Mouse (Mus musculus) regulatory T cell (primary cell): ENCODE results near the gene Dnaja3.

ENCODE experiments used
- in situ Hi-C: fragments of 300-600 bp; cut with MboI, MseI; formaldehyde crosslinking; loops from one replicate; pipeline ENCODE4 v1.15.1; 2025; ENCODE audit warnings: high pct_unique_total_duplicates

Gene Dnaja3

DNA sequence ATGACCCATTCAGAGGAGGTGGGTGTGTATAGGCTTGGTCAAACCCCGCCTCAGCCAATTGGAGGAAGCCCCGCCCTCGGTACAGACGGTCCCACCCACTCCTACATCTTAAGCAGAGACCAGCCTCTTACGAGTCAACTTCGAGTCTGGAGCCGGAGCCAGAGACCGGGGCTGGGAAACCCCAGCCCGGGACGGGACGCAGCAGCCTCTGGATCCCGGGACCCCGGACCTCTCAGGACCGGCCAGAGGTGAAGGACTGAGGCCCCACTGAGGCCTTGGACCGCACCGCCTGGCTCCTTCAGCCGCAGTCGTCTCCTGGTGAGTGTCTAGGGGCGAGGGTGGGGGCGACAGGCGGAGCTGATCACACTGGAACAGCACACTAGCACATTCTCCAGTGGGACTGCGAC lies at the start of gene Dnaja3, which contains the start of gene Vasn:
Gene Dnaja3, plus strand, starts transcription at position 159 of the 407 bp plus-strand sequence.
Gene Vasn, plus strand, starts transcription at position 111 of the 407 bp plus-strand sequence.
- in situ Hi-C loops = no loop called here

DNA sequence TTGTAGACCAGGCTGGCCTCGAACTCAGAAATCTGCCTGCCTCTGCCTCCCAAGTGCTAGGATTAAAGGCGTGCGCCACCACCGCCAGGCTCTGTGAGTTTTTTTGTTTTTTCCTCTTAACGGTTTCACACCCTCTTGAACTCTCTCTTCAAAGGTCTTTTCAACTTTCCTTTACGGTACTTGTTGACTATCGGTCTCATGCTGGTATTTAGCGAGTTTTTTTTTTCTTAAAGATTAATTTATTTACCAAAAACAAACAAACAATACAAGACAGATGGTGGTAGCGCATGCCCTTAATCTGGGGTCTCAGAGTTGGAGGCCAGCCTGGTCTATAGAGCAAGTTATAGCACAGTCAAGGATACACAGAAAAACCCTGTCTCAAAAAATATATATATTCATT lies 49.6 kb upstream of the Dnaja3 start:
- in situ Hi-C loops = no loop called here

DNA sequence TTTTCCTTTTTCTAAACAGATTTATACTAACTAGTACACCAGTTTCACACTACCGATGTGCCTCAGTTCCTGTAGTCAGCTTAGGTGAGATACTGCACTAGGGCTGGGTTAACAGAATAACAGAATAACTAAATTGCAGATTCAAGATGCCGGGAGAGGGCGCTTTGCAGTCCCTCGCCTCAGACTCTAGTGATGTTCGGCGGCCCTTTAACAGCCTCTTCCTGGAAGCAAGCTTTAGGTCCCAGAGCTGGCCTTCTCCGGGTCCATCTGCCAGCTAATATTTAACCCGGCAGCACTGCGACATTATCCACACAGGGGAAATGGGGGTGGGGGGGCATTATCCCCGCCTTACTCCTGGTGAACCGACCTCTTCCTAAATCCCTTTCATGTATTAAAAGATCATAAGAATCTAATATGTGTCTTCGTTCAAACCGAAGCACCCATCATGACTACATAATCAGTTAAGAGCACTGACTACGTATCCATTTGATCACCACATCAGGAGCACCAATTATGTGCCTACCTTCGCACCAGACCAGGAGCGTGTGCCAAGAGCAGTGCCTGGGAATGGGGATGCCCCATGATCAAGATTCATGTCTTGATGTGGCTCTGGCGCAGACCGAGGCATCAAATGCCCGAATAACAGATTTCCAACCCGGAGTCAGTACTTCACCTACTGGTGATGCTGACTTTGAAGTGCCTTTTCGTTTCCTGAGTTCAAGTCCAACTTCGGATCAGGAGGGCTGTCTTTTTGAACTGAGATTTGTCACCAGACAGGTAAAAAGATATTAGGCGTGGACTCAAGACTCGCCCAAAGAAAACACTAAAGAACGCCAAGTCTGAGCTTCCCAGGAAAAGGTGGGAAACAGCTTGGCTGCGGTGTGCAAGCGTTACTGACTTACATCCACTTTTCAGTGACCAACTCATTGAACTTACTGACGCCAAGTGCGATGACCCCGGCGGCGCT lies 46.6 kb upstream of the Dnaja3 start:
- in situ Hi-C loops = no loop called here

DNA sequence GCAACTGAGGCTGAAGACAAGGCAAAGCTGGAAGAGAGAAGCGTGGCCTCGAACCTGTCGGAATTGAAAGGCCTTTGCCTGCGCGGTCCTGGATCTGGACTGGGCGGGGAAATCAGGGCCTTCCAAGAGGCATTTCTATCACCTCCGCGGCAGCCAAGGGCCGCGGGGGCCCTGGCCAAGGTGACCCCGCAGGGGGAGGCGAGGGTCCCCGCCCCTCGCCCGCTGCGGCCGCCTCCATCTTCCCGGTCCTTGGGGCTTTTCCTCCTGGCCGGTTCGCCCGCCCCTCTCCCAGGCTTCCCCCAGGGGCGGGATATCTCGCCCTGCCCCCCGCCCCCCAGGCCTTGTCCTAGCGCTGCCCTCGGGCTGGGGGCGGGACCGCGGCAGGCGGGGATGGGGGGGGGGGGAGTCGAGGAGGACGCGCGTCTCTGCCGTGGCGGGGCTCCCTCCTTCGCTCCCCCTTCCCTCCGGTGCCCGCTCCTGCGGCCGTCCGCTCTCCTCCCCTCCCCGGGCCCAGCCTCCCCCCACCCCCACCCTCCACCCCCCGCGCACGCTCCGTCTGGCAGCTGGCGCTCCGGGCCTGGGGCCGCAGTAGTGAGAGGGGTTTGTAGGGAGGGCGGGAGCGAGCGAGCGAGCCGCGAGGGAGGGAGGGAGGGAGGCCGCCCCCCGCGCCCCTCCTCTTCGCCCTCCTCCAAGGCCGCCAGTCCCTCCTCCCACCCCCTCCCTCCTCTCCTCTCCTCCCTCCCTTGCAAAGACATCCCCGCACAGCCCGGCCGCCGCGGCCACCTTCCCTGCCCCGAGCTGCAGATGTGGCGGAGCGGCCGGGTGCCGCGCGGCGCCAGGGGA lies 45.6 kb upstream of the Dnaja3 start, which contains the start of gene Glis2:
Gene Glis2, plus strand, starts transcription at position 743 of the 843 bp plus-strand sequence.
- in situ Hi-C loops = no loop called here

DNA sequence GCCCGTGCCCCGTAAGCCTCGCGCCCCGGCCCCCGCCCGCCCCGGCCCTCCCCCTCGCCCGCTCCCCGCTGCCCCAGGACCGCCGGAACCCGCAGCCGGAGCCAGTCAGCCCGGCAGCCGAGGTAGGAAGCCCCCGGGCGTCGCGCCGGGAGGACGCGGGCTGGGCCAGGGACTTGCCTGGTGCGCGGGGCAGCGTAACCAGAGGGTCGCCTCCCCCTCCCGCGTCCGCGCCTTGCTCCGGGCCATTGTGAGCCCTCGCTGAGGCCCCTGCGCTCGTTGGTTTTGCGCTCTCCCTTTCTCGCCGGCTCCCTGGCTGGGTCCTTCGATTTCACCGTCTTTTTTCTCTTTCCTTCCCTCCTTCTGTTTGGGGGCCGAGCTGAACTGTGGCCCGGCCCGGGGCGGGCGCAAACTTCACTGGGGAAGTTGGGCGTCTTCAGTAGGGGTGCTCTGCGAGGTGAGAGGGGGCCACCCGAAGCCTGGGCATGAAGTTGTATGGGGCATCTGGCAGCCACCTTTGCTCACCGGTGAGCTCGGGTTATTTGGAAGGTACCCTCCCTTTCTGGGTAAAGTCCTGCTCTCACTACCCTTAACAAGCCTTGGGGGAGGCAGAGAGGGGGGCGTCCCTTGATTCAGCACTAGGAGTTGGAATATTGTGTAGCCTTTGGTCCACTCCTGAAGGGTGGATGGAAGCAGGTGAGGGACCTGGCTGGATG lies 44.8 kb upstream of the Dnaja3 start:
- in situ Hi-C loops = no loop called here

DNA sequence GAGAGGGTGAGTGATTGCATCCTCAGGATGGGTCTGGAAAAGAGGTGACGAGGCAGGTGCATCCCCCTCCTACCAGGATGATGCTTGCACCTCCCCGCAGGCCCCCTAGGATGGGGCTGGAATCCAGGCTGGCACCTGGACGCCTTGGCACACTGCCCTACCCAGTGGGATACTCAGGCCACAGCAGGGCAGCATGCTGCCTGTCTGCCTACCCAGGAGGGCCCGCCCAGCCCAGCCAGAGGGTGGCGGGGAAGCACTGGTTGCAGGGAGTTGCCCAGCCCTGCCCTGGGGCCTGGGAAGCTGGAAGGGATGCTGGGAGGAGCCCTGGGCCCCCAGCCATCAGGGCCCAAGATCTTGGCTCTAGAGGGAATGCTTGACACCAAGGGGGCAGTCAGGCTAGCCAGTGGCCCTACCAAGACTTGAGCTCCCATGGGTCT lies 44.2 kb upstream of the Dnaja3 start:
- in situ Hi-C loops = no loop called here

DNA sequence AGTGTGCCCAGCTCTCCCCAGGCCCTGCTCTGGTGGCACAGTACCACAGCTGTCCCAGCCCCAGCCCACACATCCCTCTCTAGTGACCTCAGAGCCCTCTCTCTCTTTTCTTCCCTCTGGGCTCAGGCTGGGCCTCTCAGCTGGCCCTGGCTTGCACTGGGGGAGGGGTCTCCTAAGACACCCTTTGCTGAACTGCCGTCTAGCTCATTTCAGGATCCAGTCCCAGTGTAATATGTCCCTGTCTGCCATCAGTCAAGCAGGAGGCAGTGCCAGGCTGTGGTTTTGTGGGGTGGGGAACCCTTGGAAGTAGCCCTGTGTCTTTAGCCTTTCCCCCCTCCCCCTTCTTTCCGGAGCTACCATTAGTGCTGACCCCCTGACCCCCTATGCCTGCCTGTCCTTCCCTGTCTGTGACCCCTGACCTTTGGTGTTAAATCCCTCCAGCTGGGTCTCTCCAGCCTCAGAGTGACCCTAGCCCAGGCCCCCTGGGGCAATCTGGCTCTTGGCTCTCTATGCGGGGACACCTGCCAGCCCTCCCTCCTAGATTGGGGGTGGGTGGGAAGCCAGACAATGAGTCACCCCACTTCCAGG lies 43.6 kb upstream of the Dnaja3 start:
- in situ Hi-C loops = no loop called here

DNA sequence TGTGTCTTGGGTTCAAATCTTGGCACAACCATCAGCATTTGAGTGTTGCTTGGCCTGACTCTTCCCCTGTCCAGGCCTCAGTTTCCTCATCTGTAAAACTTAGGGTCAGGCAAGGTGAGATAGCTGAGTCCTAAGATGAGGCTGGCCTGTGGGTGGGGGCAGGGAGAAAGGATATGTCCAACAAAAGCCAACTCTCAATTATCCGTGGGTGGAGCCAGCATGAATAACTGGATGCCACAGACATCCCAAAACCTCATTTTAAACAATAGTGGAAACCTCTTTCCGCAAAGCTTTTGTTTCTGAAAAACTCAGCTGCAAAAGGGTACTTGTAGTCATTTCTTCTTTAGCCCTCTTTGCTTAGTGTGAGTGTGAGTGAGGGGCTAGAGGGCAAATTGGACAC lies 43.0 kb upstream of the Dnaja3 start:
- in situ Hi-C loops = no loop called here

DNA sequence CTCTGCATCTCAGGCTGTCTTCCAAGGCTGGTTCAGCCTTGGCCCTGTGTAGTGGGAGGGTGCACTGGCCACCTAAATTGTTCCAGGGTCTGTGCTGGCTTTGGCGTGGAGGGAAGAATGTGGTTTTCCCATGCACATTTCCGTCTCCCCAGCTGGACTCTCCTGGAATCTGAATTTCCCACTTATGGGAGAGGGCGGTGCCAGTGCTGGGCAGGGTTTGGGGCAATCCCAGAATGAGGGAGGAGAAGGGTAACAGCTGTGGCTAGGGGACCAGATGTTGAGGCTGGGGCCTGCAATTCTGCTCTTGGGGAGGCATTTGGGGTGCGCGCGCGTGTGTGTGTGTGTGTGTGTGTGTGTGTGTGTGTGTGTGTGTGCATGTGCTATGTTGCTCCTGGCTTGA lies 42.5 kb upstream of the Dnaja3 start:
- in situ Hi-C loops = no loop called here

DNA sequence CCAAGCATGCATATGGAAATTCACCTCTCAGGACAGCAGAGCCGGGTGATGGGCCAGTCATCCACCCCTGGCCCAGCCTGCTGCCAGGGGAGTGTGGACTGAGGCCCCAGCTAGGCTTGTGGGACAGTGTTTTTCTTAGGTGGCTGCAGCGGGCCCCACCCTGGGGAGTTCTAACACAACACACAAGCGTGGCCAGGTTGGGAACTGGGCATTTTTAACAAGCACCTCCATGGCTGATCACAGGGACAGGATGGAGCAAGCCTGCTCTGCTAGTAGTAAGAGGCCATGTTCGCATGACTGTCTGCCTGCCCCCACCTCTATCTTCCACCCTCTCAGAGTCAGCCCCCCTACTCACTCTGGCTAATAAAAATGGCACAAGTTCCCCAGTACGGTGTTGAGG lies 41.7 kb upstream of the Dnaja3 start:
- in situ Hi-C loops = no loop called here

DNA sequence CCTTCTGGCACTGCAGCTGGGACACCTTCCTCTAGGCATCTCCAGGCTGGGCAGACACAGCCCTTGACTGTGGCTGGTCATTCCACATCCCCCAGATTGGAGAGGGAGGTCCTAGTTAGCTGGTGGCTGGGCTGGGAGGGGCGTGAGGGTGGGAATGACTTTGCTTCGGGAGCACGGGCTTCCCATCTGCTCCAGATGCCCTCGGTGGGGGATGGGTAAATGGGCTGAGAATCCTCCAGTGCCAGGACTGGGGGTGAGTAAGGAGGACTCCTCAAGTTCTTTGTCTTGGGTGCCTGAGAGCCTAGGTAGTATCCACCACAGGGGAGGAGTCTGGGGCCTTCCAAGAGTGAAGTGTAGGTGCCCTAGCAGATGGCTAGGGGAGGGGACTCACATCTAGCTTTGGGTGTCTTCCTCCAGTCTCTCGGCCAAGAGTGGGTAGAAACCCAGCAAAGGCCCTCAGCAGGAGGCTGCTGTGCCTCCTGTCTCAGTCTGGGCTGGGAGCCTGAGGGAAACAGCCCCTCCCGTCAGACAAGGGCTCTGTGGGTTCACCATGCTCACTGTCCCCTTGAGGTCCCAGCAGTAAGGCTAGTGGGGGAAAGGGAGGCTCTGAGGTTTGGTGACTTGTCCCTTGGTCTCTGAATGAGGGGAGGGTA lies 40.8 kb upstream of the Dnaja3 start:
- in situ Hi-C loops = no loop called here

DNA sequence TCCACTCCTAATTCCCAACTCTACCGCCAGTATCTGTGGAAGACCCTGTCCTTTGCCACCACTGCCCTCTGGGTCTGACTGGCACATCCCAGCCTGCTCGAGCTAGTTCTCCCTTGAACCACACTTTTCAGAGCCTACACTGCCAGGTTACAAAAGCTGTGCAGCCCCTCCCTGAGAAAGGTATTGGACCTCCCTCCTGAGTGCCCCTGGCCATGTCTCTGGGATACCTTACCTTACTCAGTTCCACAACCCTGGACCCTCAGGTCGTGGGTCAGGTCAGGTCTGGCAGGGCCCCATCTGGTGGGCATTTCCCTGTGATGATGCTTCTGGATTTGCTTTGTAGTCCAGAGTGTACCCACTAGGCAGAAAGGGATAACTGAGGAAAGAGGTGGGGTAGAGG lies 40.2 kb upstream of the Dnaja3 start:
- in situ Hi-C loops = no loop called here

DNA sequence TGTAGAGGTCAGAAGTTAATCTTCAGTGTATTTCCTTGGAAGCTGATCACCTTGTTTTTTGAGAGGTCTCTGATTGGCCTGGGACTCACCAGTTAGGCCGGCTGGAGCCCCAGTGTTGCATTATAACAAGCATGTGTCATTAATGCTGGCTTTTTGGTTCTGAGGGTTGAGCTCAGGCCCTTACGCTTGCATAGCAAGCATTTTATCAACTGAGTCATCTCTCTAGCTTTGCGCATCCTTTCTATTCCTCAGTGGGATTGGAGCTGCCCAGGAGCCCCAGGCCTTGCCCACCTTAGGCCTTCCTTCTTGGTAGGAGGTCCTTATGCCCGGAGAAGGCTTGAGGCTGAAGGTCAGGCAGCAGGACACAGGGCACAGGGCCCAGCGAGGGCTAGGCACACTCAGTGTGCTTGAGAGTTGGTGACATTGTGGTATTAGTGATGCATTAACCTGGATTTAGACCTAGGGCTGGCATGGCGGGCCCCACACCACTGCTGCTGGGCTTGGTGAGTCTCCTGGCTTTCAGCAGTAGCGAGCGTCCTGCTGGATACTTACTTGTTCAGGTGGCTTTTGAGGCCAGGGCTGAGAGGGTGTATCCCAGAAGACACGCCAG lies 39.0 kb upstream of the Dnaja3 start:
- in situ Hi-C loops = no loop called here

DNA sequence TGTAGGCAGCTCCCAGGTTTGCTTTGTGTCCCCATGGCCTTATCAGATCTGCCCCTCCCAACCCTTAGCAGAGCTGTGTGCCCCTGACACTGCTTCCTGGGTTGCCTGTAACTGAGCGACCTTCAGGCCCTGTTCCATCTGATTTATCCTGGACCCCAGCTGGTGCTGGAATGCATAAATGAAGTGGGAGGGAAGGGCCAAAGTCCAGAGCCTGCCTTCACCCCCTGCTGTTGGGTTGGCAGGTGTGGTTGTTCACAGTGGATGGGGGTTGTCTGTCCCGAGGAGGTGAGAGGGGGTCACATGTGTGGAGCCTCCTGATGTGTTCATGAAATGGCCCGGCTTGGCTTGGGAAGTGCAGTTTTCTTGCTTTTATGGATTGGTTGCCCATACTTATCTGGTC lies 37.6 kb upstream of the Dnaja3 start:
- in situ Hi-C loops = no loop called here

DNA sequence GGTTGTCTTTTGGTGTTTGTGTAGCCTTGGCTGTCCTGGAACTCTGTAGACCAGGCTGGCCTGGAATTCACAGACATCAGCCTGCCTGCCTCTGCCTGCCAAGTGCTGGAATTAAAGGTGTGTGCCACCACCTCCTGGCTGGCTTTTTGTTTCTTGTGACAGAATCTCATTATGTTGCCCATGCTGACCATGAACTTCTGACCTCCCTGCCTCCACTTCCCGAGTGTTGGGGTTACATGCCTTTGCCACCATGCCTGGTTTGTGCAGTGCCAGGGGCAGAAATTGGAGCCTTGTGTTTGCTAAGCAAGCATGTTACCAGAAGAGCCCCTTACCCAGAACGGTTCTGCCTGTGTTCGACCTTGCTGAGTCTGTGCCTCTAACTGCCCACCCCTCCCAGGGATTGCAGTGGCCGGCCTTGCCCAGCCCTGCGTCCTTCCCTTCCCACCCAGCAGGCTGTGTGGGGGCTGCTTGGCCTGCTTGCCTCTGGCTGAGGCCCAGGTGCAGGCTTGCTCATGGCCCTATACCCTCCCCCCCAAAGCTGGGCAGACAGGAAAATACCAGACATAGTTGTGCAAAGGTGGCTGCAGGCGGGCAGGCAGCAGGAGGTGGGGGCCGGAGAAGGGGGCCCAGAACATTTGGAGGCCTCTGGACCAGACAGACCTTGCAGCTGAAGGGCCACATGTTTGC lies 36.9 kb upstream of the Dnaja3 start:
- in situ Hi-C loops = no loop called here

DNA sequence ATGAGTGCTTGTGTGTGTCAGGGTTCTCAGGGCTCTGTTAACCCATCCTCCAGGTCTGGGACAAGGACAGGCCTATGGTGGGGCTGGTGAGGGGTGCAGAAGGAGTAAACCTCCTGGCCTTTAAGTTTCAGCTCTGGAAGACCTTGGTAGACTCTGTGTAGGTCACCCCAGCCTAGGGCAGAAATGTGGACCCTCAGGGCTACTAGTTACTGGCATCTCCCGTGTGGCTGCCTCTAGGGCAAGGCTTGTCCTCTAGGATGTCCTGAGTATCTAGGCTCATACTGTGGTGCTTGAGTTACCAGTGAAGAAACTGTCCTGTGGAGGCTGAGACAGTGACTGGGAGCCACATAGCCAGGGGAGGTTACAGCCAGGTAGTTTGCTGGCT lies 36.3 kb upstream of the Dnaja3 start:
- in situ Hi-C loops = no loop called here

DNA sequence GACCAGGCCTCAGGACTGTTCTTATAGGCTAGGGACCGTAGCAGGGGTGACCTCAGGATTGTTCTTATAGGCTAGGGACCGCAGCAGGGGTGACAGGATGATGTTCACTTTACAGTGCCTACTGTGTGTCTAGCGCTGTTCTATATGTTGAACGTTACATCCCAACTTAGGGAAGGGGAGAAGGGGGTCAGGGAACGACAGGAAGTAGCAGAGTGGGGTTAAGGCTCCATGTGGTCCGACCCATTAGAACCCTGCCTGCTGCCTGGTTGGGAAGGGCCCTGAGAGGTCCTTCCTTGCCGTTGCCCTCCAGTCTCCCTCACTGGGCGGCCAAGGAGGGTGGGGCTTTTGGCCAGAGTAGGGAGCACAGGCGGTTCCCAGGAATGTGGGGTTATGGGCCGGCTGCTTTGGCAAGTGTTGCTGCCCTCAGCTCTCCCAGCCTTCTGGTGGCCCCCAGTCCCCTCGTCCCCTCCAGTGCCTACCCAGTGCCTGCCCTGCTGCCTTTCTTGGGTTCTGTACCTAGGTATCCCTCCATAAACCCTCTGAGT lies 35.4 kb upstream of the Dnaja3 start:
- in situ Hi-C loops = no loop called here

DNA sequence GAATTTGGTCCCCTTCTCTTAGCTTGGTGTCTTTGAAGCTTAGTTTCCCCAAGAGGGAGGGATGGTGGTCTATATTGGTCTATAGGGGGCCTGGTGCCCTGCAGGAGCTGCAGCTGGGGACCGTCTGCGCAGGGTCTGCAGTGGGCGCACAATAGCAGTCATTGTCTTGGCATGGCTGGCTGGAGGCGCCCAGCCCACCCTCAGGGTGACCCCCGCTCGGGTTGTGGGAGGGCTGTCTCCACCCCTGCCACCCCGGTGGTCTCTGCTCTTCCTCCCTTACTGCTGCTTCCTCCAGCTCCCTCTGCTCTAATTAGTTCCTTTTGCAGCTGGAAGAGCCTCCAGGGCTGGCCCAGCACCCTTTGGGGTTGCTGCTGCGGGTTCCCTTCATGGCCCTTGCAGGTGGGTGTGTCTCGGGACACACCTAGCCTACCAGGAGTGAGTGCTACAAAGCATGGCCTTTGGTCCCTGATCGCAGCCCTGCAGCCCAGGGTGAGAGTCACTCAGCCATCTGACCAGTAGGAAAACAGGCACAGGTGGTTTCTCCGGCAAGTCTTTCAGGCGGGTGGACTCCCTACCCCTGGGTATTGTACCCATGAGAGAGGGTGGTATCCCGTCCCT lies 34.2 kb upstream of the Dnaja3 start:
- in situ Hi-C loops = loop anchor here (5.0 kb wide), 1 partner anchor 123 kb away; no protein-coding TSS in a partner anchor
